Mouse (Mus musculus) testis, adult 2 months (tissue): ENCODE measurements around the gene Il18r1.

Experiments used
- CTCF ChIP-seq: fragments of 200-500 bp; IDR thresholded peaks from 2 replicates; pipeline ENCODE4 v1.5.1; 2012; ENCODE audit warnings: low read depth, mild to moderate bottlenecking, inconsistent platforms, low read length, moderate library complexity; ENCODE audit not compliant: control insufficient read depth, insufficient read depth, insufficient replicate concordance
- POLR2A ChIP-seq: fragments of 200-500 bp; IDR thresholded peaks from 2 replicates; pipeline ENCODE4 v1.6.1; 2012; ENCODE audit warnings: low read depth, mild to moderate bottlenecking, inconsistent platforms, low read length, moderate library complexity; ENCODE audit not compliant: control insufficient read depth

DNA sequence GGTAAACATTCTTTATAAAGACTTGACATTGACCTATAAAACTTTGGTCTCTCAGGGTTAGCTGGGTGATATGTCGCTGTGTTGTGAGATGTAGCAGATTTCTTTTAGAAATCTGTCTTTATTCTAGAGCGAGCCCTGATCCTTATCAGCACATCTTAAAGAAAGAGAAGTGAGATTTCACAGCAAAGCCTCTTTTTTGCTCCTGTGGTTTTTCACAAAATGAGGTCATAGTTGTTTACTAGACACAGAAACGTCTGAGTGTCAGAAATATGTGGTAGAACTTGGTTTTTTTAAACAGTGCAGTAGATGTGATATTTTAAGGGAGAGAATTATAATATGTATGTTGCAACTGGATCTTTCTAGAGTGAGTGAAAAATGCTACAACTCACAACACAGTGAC is 10.3 kb downstream of the Il18r1 start:
- TF ChIP-seq CTCF (no peak), POLR2A (no peak)
